Mouse (Mus musculus): ENCODE results near the gene 0610012G03Rik.

0610012G03Rik gene

GRCm38 (mm10) chr16:31898546-31899326 lies 49.6 kb downstream of the 0610012G03Rik start:
- in situ Hi-C loops (cut with MboI; ENCODE audit: unreplicated experiment in 2 of 2): no loop called here

All from v-Abl transformed pro-B cells (cell line).